Comparison of ENCODE assay signal across 8 mouse cellular contexts in genomic region chr11:29130385-29131355, GRCm38 (mm10). TPM values are rescaled to one million over a fixed set of nuclear protein-coding genes. Genes with fewer than 3 reads are reported as not detected.
DNase-seq lines count a peak whose midpoint lies in the region; ATAC-seq and TF ChIP-seq lines count a peak whose summit lies in the region.

TSS of gene Pnpt1 (plus strand) at chr11:29130744.

- H3K4me3 ChIP-seq in cortical plate, adult 2 months (ENCODE audit: insufficient read depth, low read length) = peak within 1 kb of the TSS; percentile 69
- H3K4me3 ChIP-seq in megakaryocyte, embryonic 14.5 days (replicated peaks) = peak within 1 kb of the TSS; percentile 95

- peak; percentile 99 for ATAC-seq in activated CD4-positive, CD25-positive, alpha-beta regulatory T cell, adult 4 months

- peak; percentile 83 for TF ChIP-seq POLR2A in cortical plate, adult 2 months (IDR thresholded peaks at IDR 0.05; ENCODE audit: extremely low read depth, insufficient read depth, low read length)

- no peak for TF ChIP-seq CTCF in cortical plate, adult 2 months (IDR thresholded peaks at IDR 0.05; ENCODE audit: extremely low read depth, insufficient read depth, low read length)

- peaks cover 27% of the 10 kb centered on the region for H3K36me3 ChIP-seq in megakaryocyte, embryonic 14.5 days (replicated peaks; ENCODE audit: low read length)

- H3K27ac ChIP-seq in cortical plate, adult 2 months (ENCODE audit: insufficient read depth, low read length) = no peak within 1 kb of the TSS

- no peaks in the 10 kb centered on the region for H3K9me3 ChIP-seq in megakaryocyte, embryonic 14.5 days

- no peaks in the 10 kb centered on the region for H3K4me1 ChIP-seq in cortical plate, adult 2 months (ENCODE audit: control insufficient read depth, insufficient read depth, low read length)
- peaks cover 6% of the 10 kb centered on the region; the same call in 1 of the 2 replicates for H3K4me1 ChIP-seq in megakaryocyte, embryonic 14.5 days

- H3K27me3 ChIP-seq in megakaryocyte, embryonic 14.5 days (replicated peaks) = no peaks in the 10 kb centered on the region

- DNase-seq in gastrocnemius, adult 8-10 months (ENCODE audit: low spot score in 2 of 2) = peak; percentile 74 to 85
- DNase-seq in hindlimb bud, embryonic 11.5 days (ENCODE audit: extremely low spot score, low read depth, low spot score) = peak; percentile 84
- DNase-seq in left cerebral cortex, adult 8-10 months (ENCODE audit: low spot score in 2 of 2) = peak; percentile 75 to 88
- peak; percentile 95 for DNase-seq in right cerebral cortex, postnatal 10 days (ENCODE audit: low spot score in 2 of 2)
- DNase-seq in urinary bladder, postnatal 25 days (ENCODE audit: low spot score) = peak; percentile 85

RNA-seq across cellular contexts. Expression of gene Pnpt1, which starts in this region (rescaled TPM):
- polyA plus RNA-seq in activated CD4-positive, CD25-positive, alpha-beta regulatory T cell, adult 4 months (2017; shearing (Covaris generic)) = 10 to 100 TPM; 31.6 to 40.2 TPM
- 19.2 and 21.0 TPM in 2 replicates for polyA plus RNA-seq in cortical plate, adult 2 months (2012; rRNA removed)
- 10 to 100 TPM; 12.9 to 15.2 (median 13.9) TPM for total RNA-seq in gastrocnemius, adult 8-10 months (2022)
- 10 to 100 TPM; 17.2 to 22.6 (median 20.9) TPM for total RNA-seq in left cerebral cortex, adult 8-10 months (2022)
- 13.4 and 42.9 TPM in 2 replicates for polyA plus RNA-seq in megakaryocyte, embryonic 14.5 days (2012; ENCODE audit: insufficient read depth, low replicate concordance)
